Mouse (Mus musculus) testis, adult 2 months (tissue): ENCODE measurements around the gene Rae1.

Source experiments
- CTCF ChIP-seq: fragments of 200-500 bp; IDR thresholded peaks from 2 replicates; pipeline ENCODE4 v1.5.1; 2012; ENCODE audit warnings: low read depth, mild to moderate bottlenecking, inconsistent platforms, low read length, moderate library complexity; ENCODE audit not compliant: control insufficient read depth, insufficient read depth, insufficient replicate concordance
- POLR2A ChIP-seq: fragments of 200-500 bp; IDR thresholded peaks from 2 replicates; pipeline ENCODE4 v1.6.1; 2012; ENCODE audit warnings: low read depth, mild to moderate bottlenecking, inconsistent platforms, low read length, moderate library complexity; ENCODE audit not compliant: control insufficient read depth

- TF ChIP-seq POLR2A (no peak), CTCF (no peak)
Observed at GRCm38 (mm10) chr2:173026688-173027131, 26.8 kb downstream of the Rae1 start.
